Mouse (Mus musculus) telencephalon, adult 2 months (tissue): ENCODE measurements around the gene Gulp1.

Experiments used
- DNase-seq: peaks from one replicate; pipeline ENCODE4 v3.0.0-alpha.2; 2011; ENCODE audit warnings: low read depth, low spot score

Gulp1 gene

DNA sequence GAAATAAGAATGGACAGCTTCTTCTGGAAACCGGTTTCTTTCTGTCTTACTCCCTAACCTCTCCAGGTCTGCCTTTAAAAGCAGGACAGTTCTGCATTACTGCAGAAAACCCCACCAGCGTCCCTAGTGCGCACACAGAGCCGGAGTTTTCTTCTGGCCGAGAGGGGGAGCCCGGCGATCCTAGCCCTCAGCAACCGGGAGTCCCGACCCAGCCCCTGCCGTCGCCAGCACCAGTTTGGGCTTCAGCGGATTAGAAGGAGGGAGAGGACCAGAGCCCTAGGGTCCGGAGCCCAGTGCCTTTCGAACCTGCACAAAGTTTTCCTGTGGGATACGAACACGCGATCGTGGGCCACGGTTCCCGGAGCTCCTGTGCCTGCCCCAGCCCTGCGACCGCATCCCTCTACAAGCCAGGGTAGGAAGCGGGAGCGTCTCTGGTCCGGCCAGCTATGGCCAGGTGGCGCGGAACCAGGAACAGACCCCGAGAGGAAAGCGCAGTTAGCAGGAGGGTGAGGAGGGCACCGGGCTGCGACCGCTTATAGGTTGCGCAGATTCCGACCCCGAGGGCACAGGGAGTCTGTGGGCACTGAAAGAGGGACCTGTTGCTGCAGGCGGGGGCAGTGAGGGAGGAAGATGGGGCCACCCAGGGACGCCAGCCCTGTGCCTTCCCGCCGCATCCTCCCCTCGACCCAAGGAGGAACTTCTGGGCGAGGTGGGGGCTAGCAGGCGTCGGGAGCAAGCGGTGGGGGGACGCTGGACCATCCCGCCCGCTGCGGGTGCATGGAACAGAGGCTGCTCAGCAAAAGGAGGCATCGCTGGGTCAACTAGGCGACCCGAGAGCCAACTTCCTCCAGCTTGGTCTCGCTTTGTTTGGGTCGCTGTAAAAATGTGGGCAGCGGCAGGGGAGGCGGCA is at the start of gene Gulp1:
Gene Gulp1 (plus strand): TSS at position 51 of the 910 bp plus-strand sequence.
- no peak for DNase-seq

DNA sequence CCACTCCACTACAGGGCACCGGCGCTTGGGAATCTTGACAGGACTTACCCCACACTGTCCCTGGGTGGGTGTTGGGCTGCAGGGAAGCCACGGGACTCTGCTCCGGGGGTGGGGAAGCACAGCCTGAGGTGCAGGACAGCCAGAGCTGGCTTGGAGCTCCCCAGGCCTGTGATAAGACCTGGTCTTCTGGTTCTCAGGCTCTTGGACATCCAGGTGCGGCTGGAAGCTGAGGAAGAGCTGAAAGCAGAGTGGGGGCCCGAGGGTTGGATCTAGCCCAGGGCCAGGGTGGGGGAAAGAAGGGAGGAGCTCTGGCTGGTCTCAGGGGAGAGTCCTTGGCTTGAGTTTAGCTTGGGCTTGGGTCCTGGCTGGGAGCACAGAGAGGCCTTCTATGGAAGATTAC is 1.1 kb upstream of the Gulp1 start:
- no peak for DNase-seq

DNA sequence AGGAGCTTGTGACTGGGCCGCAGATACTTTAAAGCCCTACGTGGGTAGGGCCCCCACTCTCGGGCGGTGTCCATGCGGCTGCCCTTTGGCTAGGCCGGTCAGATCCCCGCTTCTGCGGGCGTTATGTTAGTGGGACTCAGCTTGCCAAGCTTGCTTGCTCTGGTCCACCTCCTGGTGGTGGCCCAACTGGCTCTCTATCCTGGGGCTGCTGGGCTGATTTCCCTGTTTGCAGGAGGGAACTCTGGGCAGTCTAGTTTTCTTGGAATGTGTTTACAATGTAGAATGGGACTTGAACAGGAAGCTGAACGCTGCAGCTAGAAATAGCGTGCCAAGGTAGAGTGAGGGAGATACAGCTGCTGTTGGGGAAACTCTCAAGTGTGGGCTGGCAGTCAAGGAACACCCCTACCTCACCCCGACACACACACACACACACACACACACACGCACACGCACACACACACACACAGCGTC is 1.1 kb downstream of the Gulp1 start:
- DNase-seq = no peak

DNA sequence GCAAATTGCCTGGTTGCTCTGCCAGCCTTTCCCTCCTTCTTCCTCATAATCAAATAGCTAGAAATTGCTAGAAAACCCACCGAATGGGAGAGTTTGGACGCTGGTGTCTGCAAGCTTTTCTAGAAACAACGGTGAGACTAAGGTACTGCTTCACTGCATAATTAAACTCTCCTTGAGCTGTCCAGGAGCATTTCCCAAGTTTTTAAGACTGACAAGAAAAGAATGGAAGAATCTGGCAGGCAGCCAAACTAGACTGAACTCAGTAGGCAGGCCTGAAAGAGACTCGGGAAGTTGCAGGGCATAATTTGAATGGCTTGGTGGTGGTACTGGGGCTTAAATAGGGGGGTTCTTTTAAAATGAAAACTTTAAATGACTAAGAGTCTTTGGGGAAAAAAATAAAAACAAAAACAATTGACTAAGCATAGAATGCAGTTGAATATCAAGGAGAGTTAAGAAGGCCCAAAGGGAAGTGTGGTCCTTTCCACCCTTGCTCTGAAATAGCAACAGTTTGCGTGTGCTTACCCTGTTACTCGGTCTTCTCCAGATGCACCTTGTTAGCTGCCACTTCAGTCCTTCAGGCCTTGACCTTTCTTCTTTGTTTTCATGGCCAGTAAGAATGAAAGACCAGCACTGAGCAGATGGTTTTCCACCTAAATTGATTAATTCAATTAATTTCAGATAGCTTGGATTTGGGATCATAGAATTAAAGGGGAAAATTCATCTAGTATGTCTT is 2.0 kb downstream of the Gulp1 start:
- DNase-seq = no peak

DNA sequence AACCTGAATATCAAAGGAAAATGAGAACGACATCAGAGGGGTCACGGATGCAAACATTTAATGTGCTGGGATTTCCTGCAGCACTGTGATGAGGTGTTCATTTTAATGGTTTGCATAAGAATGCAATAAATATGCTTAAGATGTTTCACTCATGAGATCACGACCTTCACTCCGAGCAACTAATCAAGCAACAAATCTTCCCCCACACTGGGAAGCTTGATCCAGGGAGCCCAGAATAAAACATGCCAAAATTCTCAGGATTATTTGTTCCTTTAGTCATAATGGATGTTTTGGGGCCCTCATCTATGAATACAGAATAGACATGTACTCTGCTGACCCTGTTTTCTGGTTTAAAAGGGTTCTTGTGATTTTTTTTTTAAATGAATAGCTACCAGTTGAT is 16.1 kb downstream of the Gulp1 start:
- DNase-seq = no peak

DNA sequence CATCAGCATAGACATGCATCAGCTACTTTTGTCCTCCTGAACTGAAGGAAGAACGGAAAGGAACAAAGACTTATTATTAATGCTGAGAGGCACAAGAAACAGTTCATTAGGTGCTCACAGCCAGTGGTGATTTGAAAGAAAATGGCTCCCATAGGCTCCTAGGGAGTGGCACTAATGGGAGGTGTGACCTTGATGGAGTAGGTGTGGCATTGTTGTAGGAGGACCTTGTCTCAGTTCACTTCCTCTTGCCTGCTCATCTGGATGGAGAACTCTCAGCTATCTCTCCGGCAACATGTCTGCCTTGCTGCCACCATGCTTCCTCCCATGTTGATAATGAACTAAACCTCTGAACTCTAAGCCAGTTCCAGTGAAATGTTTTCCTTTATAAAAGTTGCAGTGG is 17.0 kb downstream of the Gulp1 start:
- DNase-seq = no peak

DNA sequence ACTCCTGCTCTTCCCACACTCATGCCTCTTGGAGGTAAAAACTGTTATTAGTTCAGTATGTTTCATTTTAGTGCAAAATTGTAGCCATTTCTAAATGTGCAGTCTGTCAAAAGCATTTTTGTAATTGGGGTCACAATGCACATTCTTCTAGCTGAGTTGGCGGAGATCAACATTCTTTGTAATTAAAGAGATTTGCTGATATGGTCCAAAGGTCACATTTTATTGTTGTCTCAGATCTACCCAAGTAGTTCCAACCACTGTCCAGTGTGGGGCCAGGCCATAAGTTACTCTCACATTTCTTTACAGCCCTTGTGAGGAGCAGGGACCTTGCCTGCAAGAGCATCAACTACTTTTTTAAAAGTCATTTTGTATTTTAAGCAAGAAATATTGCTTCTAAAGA is 24.7 kb downstream of the Gulp1 start:
- DNase-seq = no peak

DNA sequence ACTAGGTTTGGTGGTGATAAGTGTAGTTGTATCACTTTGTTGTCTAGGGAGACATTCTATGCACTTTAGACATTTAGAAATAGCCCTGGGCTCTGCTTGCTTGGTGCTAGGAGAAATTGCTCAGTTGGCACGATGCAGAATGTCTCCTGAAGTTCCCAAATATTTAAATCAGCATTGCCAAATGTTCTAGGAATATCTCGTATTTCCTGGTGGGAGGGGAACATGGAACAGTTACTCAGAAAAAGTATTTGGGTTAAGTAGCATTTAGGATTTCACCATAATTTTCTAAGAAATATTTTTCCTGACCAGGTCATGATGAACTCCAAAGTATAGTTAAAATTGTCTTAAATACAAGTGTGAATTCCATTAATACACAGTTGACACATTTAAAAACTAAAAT is 25.3 kb downstream of the Gulp1 start:
- DNase-seq = no peak

DNA sequence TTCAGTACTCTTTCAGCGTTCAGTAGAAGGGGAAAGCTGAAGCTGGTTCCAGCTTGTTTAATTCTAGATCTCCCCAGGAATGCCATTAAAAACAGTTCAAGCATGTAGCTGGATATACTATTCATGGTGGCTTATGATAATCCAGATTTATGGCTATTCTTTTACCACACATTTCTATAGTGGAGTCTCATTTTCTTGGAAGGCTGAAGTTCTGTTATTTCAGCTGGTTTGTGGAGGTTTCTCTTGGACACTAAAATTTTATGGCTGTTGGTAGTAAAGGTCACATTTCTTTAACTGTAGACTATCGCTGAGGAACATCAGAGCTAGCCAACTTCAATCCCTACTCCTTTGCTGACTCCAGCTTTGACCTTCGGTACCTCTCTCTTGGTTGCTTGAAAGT is 29.1 kb downstream of the Gulp1 start:
- no peak for DNase-seq

DNA sequence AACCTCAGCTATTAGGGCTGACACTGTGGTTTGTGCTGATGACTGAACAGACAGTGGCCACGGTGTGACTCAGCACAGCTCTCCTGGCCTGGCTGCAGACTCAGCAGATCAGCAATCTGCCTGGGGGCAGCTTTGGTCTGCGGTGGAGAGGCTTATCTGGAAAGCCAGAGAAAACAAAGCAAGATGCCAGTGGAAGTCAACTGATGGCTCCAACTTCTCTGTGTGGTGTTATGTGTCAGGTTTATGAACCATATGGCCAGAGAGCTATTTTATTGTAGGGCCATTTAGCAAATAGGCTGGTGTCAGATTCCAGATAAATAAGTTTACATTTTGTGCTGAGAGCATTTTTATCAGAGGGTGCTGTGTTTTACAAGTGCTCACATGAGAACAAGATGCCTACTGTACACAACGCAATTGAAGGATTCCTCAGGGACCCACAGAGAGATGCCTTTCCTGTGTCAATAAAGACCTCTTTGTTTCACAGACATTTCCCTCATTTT is 33.6 kb downstream of the Gulp1 start:
- DNase-seq = no peak

DNA sequence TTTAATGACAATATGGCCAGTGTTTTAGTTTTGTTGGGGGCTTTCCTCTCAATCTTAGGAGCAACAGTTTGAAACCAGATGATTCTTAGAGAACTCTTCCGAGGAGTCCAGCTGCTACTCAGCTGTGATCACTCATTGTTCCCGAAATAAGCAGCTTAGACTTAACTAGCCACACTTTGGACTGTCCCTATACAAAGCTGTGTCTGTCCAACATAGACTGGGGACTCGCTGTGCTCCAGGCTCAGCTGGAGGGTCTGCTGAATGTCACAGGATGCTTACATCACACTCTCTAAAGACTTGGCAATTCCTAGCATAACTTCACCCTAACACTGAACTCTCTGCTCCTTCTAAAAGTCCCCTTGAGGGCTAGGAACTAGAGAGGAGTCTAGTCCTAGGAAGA is 40.4 kb downstream of the Gulp1 start:
- DNase-seq = no peak

DNA sequence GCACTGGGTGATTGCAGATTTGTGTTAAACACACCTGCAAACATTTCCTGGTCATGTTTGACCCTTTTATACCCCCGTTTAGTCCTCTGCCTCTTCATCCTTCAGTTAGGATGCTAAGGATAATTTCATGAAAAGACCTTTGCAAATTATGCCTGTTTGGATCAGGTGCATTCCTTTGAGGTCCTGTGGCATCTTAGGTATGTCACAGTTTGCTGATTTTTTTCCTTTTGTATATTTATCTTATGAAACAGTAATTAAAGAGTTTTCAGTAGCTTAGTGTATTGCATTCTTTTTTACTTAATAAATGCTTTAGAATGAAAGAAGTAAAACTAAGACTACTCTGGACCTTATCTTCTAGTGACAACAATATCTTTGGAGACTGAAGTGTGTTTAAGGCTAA is 41.8 kb downstream of the Gulp1 start:
- DNase-seq = no peak

DNA sequence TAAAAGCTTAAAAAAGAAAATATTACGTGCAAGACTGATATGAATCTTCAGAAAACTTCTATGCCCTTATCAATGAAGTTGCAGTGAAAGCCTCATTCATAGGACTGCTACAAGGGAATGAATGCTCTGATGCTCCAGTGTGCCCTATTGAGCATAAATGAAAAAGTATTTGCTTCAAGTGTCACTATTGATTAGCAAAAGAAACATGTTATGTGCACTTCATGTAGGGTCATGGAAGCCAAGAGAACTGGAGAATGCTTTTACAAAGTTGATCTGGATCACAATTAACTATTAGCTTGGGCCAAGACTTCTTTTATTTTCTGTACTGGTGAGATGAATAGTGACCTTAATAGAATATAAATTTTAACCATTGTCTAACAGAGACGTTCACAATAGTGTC is 47.0 kb downstream of the Gulp1 start:
- DNase-seq = no peak

DNA sequence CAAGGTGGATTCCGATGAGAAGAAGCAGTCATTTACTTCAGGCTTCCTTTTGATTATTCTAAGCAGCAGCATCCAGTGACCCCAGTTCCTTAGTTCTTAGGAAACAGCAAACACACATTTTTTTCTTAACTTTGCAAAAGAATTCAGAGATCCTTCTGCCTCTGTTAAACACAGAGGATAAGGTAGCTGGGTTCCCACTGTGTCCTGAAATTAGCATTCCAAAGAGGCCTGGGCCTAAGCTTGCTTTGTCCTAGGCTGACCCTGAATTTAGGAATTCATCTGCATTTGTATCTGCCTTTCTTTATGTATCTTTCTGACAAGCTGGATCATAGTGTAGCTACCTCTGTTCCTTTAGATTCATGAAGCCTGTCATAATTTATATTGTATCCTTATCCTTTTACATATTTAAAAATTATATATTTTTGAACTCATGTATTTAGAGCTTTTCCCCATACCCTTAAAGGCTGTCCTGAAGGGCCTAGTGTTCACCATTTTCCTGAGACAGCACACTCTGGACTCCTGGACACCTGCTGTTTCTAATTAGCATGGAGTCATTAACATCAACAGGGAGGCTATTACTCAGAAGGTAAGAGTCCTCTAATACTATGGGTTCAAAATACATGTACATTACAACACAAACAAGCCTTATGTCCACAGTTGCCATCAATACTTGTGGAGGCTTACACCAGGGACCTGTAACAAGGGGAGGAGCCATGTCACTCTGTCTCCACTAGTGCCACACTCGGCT is 62.2 kb downstream of the Gulp1 start:
- DNase-seq = no peak

DNA sequence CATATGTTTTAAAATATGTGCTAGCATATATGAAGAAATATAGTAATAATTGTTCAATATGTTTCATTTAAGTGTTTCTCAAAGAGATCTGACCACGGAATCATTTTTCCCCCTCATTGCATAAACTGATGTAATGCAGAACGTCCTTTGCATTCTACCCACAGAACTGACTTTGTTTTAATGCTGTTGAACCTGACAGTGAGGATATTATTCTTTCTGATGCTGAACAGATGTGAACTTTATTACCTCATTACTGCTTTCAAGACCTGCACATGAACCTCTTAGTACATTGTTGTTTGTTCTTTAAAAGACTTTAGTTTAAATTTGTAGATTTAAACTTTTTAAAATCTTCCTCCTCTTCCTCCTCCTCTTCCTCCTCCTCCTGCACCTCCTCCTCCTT is 67.4 kb downstream of the Gulp1 start:
- DNase-seq = no peak

DNA sequence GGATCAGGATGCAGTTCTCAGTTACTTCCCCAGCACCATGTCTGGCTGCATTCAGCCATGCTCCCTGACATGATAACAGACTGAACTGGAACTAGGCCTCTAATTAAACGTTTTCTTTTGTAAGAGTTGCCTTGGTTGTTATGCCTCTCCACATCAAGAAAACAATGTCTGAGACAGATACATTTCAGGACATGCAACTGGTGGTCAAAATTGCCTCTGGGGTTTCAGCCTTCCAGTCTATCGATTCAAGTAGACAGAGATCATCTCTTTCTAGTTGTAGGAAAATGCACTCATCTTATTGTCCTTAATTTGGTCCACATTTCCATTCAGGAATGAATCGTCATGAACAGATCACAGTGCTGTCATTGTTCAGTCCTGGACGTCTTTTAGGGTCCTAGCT is 83.2 kb downstream of the Gulp1 start:
- DNase-seq = no peak

DNA sequence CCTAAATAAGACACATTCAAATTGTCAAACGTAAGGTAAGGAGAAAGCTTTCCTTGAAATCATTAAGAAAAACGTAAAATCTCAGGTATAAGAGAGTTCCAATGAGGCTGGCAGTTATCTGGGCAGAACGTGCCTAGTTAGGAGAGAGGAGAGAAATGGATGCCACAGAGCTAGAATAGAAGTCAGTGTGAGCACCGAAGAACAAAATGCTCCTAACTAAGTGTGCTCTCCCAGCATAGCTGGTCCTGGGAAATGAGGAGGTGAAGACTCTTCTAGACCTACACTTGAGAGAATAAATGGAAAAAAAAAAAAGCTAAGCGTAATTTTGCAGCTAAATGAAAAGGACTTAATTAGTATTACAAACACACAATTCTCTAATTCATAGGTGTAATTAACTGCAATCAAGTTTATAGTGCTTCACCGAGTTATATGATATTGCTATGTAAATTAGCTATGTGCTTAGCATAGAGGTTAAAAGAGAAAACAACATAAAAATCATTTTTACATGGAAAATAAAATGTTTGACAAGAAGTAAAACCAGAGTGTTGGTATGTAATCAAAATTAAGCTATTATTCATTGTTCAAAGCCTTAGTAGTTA is 94.5 kb downstream of the Gulp1 start:
- DNase-seq = no peak

DNA sequence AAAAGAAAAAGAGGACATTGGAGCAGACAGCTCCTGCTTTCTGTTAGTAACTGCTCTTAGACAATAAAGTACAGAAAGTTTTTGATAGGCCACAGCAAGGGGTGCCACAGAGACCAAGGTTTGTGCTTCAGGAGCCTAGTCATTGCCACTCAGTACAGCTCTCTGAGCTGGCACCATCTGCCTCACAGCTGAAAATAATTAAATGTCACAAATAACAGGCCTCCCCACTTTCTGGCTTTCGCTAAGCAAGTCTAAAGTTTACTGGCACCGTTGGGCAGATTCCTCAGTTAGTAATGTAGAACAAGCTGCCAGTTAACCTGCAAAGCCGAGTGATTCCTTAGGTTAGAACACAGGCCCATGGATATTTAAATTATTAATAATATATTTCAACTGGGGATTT is 127.7 kb downstream of the Gulp1 start:
- no peak for DNase-seq

DNA sequence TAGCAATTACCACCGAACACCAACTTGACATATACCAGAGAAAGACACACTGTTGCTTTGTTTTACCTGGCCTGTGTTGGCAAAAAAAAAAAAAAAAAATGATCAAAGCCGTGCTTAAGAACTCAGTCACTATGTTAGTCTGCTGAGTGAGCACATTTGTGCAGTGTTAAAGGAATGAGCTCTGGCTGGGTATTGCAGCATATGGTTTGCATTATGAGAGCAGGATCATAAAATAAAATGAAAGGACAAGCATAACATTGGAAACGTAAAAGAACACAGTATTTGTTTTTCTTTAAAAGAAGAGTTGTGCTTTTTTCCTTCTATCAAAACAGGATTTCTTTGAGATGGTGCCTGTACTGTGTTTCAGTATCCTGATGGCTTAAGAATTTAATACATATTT is 128.1 kb downstream of the Gulp1 start:
- no peak for DNase-seq

DNA sequence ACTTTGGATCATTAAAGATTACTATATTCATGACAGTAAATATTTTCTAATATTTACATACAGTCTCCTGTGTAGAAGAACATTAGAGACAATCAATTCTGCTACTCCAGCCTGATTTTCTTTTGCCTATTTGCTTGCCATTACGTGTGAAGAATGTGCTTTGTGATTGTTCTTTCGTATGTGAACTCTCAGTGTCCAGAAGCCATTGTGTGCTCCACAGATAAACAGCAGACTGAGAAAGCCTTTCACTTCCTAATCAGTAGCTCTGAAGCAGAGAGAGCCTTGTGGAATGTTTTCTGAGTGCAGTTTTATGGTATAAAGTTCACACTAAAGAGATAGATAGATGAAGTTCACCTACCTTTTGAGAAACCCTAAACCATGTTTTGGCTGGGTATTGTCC is 131.2 kb downstream of the Gulp1 start:
- DNase-seq = no peak

DNA sequence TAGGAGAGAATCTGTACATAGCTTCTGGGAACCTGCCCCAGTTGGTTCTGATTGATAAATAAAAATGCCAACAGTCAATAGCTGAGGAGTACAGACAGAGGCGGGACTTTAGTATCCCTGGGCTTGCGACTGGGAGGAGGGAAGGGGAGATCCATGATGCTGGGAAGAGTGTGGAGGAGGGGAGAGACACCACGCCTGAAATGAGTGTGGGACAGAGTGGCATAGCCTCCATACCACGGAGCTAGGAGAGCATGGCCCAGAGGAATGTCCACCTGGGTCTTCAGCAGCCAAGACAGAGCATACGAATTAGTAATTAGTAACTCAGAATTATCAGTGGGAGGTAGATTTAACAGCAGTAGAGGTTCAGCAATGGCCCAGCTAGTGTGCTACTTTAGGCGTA is 132.4 kb downstream of the Gulp1 start:
- no peak for DNase-seq
